Mouse (Mus musculus): ENCODE measurements at regions not wholly inside any gene's neighbourhood (a gene's known extent, or its start where the extent isn't known, plus 50 kb on each side); places are given as distances from the start of the nearest gene placed in this dataset.

- Histone ChIP-seq H3K27me3 (replicated peaks; ENCODE audit: control insufficient read depth, insufficient read depth, low read length) (no peaks in the 10 kb centered on the region), H3K4me1 (ENCODE audit: control insufficient read depth, insufficient read depth, low read length) (no peaks in the 10 kb centered on the region)
- ATAC-seq, result no peak
Observed at GRCm38 (mm10) chrX:99415701-99416100, 55.4 kb downstream of the Pja1 start.

GRCm38 (mm10) chrX:99410942-99411341 is 60.1 kb downstream of the Pja1 start:
- no peak overlapping the region for H3K9ac ChIP-seq (ENCODE audit: low read length)
- no peak overlapping the region for H3K27ac ChIP-seq (ENCODE audit: low read depth, low read length)
- ATAC-seq (no peak), DNase-seq (ENCODE audit: low spot score) (no peak)
- WGBS, result 77% methylated on average over 3 of the region's 3 CpGs
- no peaks in the 10 kb centered on the region for H3K9me3 ChIP-seq (replicated peaks; ENCODE audit: control insufficient read depth, low read length)
- H3K4me2 ChIP-seq (ENCODE audit: low read length), result no peak overlapping the region
- H3K36me3 ChIP-seq (ENCODE audit: control insufficient read depth, insufficient read depth, low read length), result no peaks in the 10 kb centered on the region
- H3K27me3 ChIP-seq (replicated peaks; ENCODE audit: control insufficient read depth, insufficient read depth, low read length), result no peaks in the 10 kb centered on the region
- no peak overlapping the region for H3K4me3 ChIP-seq (ENCODE audit: low read depth, low read length)
- H3K4me1 ChIP-seq (ENCODE audit: control insufficient read depth, insufficient read depth, low read length), result no peaks in the 10 kb centered on the region

More at GRCm38 (mm10) chrX:99415701-99416100, 55.4 kb downstream of the Pja1 start:
- 47% methylated on average over 5 of the region's 5 CpGs for WGBS
- H3K36me3 ChIP-seq (ENCODE audit: control insufficient read depth, insufficient read depth, low read length), result no peaks in the 10 kb centered on the region
- no peak overlapping the region for H3K4me3 ChIP-seq (ENCODE audit: low read depth, low read length)
- no peak overlapping the region for H3K9ac ChIP-seq (ENCODE audit: low read length)
- H3K27ac ChIP-seq (ENCODE audit: low read depth, low read length), result no peak overlapping the region
- no peak for DNase-seq (ENCODE audit: low spot score)
- H3K4me2 ChIP-seq (ENCODE audit: low read length), result no peak overlapping the region
- no peaks in the 10 kb centered on the region for H3K9me3 ChIP-seq (replicated peaks; ENCODE audit: control insufficient read depth, low read length)

- no peak for ATAC-seq
- H3K4me3 ChIP-seq (ENCODE audit: low read depth, low read length), result no peak overlapping the region
- WGBS, result 83% methylated on average over 10 of the region's 10 CpGs
- H3K9me3 ChIP-seq (replicated peaks; ENCODE audit: control insufficient read depth, low read length), result no peaks in the 10 kb centered on the region
- no peak overlapping the region for H3K4me2 ChIP-seq (ENCODE audit: low read length)
- no peaks in the 10 kb centered on the region for H3K36me3 ChIP-seq (ENCODE audit: control insufficient read depth, insufficient read depth, low read length)
- H3K27me3 ChIP-seq (replicated peaks; ENCODE audit: control insufficient read depth, insufficient read depth, low read length), result no peaks in the 10 kb centered on the region
- no peak overlapping the region for H3K9ac ChIP-seq (ENCODE audit: low read length)
- no peak overlapping the region for H3K27ac ChIP-seq (ENCODE audit: low read depth, low read length)
- H3K4me1 ChIP-seq (ENCODE audit: control insufficient read depth, insufficient read depth, low read length), result no peaks in the 10 kb centered on the region
- DNase-seq (ENCODE audit: low spot score), result no peak
Observed at GRCm38 (mm10) chrX:99409858-99410257, 61.2 kb downstream of the Pja1 start.

GRCm38 (mm10) chrX:99409331-99409730 is 61.7 kb downstream of the Pja1 start:
- no peak overlapping the region for H3K9ac ChIP-seq (ENCODE audit: low read length)
- no peak for ATAC-seq
- H3K27me3 ChIP-seq (replicated peaks; ENCODE audit: control insufficient read depth, insufficient read depth, low read length), result no peaks in the 10 kb centered on the region
- 78% methylated on average over 5 of the region's 5 CpGs for WGBS
- H3K27ac ChIP-seq (ENCODE audit: low read depth, low read length), result no peak overlapping the region
- H3K4me1 ChIP-seq (ENCODE audit: control insufficient read depth, insufficient read depth, low read length), result no peaks in the 10 kb centered on the region
- no peak overlapping the region for H3K4me3 ChIP-seq (ENCODE audit: low read depth, low read length)
- no peak for DNase-seq (ENCODE audit: low spot score)
- no peaks in the 10 kb centered on the region for H3K36me3 ChIP-seq (ENCODE audit: control insufficient read depth, insufficient read depth, low read length)
- no peaks in the 10 kb centered on the region for H3K9me3 ChIP-seq (replicated peaks; ENCODE audit: control insufficient read depth, low read length)
- no peak overlapping the region for H3K4me2 ChIP-seq (ENCODE audit: low read length)

GRCm38 (mm10) chrX:99408804-99409203 is 62.3 kb downstream of the Pja1 start:
- DNase-seq (ENCODE audit: low spot score), result no peak
- 68% methylated on average over 6 of the region's 6 CpGs for WGBS
- H3K27me3 ChIP-seq (replicated peaks; ENCODE audit: control insufficient read depth, insufficient read depth, low read length), result no peaks in the 10 kb centered on the region

GRCm38 (mm10) chrX:99405843-99406242 is 65.2 kb downstream of the Pja1 start:
- Histone ChIP-seq H3K4me1 (ENCODE audit: control insufficient read depth, insufficient read depth, low read length) (no peaks in the 10 kb centered on the region), H3K9ac (ENCODE audit: low read length) (no peak overlapping the region), H3K9me3 (replicated peaks; ENCODE audit: control insufficient read depth, low read length) (no peaks in the 10 kb centered on the region), H3K4me3 (ENCODE audit: low read depth, low read length) (no peak overlapping the region), H3K36me3 (ENCODE audit: control insufficient read depth, insufficient read depth, low read length) (no peaks in the 10 kb centered on the region), H3K4me2 (ENCODE audit: low read length) (no peak overlapping the region), H3K27ac (ENCODE audit: low read depth, low read length) (no peak overlapping the region), H3K27me3 (replicated peaks; ENCODE audit: control insufficient read depth, insufficient read depth, low read length) (no peaks in the 10 kb centered on the region)
- no peak for ATAC-seq
- whole genome bisulfite sequencing, result 62% methylated on average over 8 of the region's 8 CpGs
- no peak for DNase-seq (ENCODE audit: low spot score)

More at GRCm38 (mm10) chrX:99408804-99409203, 62.3 kb downstream of the Pja1 start:
- Histone ChIP-seq H3K4me1 (ENCODE audit: control insufficient read depth, insufficient read depth, low read length) (no peaks in the 10 kb centered on the region), H3K4me2 (ENCODE audit: low read length) (no peak overlapping the region), H3K27ac (ENCODE audit: low read depth, low read length) (no peak overlapping the region), H3K4me3 (ENCODE audit: low read depth, low read length) (no peak overlapping the region), H3K36me3 (ENCODE audit: control insufficient read depth, insufficient read depth, low read length) (no peaks in the 10 kb centered on the region), H3K9me3 (replicated peaks; ENCODE audit: control insufficient read depth, low read length) (no peaks in the 10 kb centered on the region), H3K9ac (ENCODE audit: low read length) (no peak overlapping the region)
- no peak for ATAC-seq

- H3K4me1 ChIP-seq (ENCODE audit: control insufficient read depth, insufficient read depth, low read length), result no peaks in the 10 kb centered on the region
- no peak overlapping the region for H3K4me2 ChIP-seq (ENCODE audit: low read length)
- no peak overlapping the region for H3K4me3 ChIP-seq (ENCODE audit: low read depth, low read length)
- H3K27me3 ChIP-seq (replicated peaks; ENCODE audit: control insufficient read depth, insufficient read depth, low read length), result no peaks in the 10 kb centered on the region
- WGBS, result 67% methylated on average over 6 of the region's 6 CpGs
- H3K9ac ChIP-seq (ENCODE audit: low read length), result no peak overlapping the region
- H3K27ac ChIP-seq (ENCODE audit: low read depth, low read length), result no peak overlapping the region
- H3K9me3 ChIP-seq (replicated peaks; ENCODE audit: control insufficient read depth, low read length), result no peaks in the 10 kb centered on the region
- no peaks in the 10 kb centered on the region for H3K36me3 ChIP-seq (ENCODE audit: control insufficient read depth, insufficient read depth, low read length)
- ATAC-seq, result peak; percentile 40; the same call in 1 of the 2 replicates
- DNase-seq (ENCODE audit: low spot score), result no peak
Observed at GRCm38 (mm10) chrX:99403521-99404149, 67.4 kb downstream of the Pja1 start.

GRCm38 (mm10) chrX:99402841-99403520 is 68.1 kb downstream of the Pja1 start:
- Histone ChIP-seq H3K27ac (ENCODE audit: low read depth, low read length) (no peak overlapping the region), H3K36me3 (ENCODE audit: control insufficient read depth, insufficient read depth, low read length) (no peaks in the 10 kb centered on the region), H3K9me3 (replicated peaks; ENCODE audit: control insufficient read depth, low read length) (no peaks in the 10 kb centered on the region), H3K4me3 (ENCODE audit: low read depth, low read length) (no peak overlapping the region), H3K4me2 (ENCODE audit: low read length) (no peak overlapping the region), H3K4me1 (ENCODE audit: control insufficient read depth, insufficient read depth, low read length) (no peaks in the 10 kb centered on the region), H3K27me3 (replicated peaks; ENCODE audit: control insufficient read depth, insufficient read depth, low read length) (no peaks in the 10 kb centered on the region), H3K9ac (ENCODE audit: low read length) (no peak overlapping the region)
- 36% methylated on average over 9 of the region's 9 CpGs for WGBS
- ATAC-seq (peak; percentile 29; the same call in 1 of the 2 replicates), DNase-seq (ENCODE audit: low spot score) (peak; percentile 30)

- no peak overlapping the region for H3K4me3 ChIP-seq (ENCODE audit: low read depth, low read length)
- 47% methylated on average over 8 of the region's 8 CpGs for WGBS
- H3K4me2 ChIP-seq (ENCODE audit: low read length), result no peak overlapping the region
- no peaks in the 10 kb centered on the region for H3K27me3 ChIP-seq (replicated peaks; ENCODE audit: control insufficient read depth, insufficient read depth, low read length)
- no peak overlapping the region for H3K9ac ChIP-seq (ENCODE audit: low read length)
- H3K36me3 ChIP-seq (ENCODE audit: control insufficient read depth, insufficient read depth, low read length), result no peaks in the 10 kb centered on the region
- no peak overlapping the region for H3K27ac ChIP-seq (ENCODE audit: low read depth, low read length)
- no peaks in the 10 kb centered on the region for H3K4me1 ChIP-seq (ENCODE audit: control insufficient read depth, insufficient read depth, low read length)
- DNase-seq (ENCODE audit: low spot score) (no peak), ATAC-seq (no peak)
- H3K9me3 ChIP-seq (replicated peaks; ENCODE audit: control insufficient read depth, low read length), result no peaks in the 10 kb centered on the region
Observed at GRCm38 (mm10) chrX:99397344-99397743, 73.7 kb downstream of the Pja1 start.
